Mouse (Mus musculus) heart, embryonic 13.5 days (tissue): ENCODE data around the gene Sp8. TPM values are rescaled to one million over a fixed set of nuclear protein-coding genes. Genes with fewer than 3 reads are reported as not detected.
A peak's percentile ranks its signal among the peaks of the same experiment; 100 is the strongest.

ENCODE experiments used
- ATAC-seq: fragments of 200-750 bp; cut with Nextera tagmentation; 2 replicates; pipeline ENCODE4 v1.8.0; 2017; ENCODE audit warnings: moderate TSS enrichment; ENCODE audit not compliant: insufficient number of reproducible peaks, low FRiP score, low TSS enrichment; ENCODE audit errors: extremely low read depth
- H3K27ac ChIP-seq: fragments of 300-500 bp; sonication (generic); replicated peaks from 2 replicates; pipeline ENCODE4 v1.5.1; 2015; ENCODE audit warnings: moderate library complexity, mild to moderate bottlenecking, inconsistent platforms
- H3K27me3 ChIP-seq: fragments of 300-500 bp; sonication (generic); replicated peaks from 2 replicates; pipeline ENCODE4 v1.6.1; 2015; ENCODE audit warnings: mild to moderate bottlenecking, inconsistent platforms
- H3K36me3 ChIP-seq: fragments of 300-500 bp; sonication (generic); 2 replicates; pipeline ENCODE4 v1.6.1; 2015; ENCODE audit warnings: mild to moderate bottlenecking, inconsistent platforms
- H3K4me1 ChIP-seq: fragments of 300-500 bp; sonication (generic); 2 replicates; pipeline ENCODE4 v1.6.1; 2015; ENCODE audit warnings: inconsistent platforms
- H3K4me2 ChIP-seq: fragments of 300-500 bp; sonication (generic); 2 replicates; pipeline ENCODE4 v1.6.1; 2015; ENCODE audit warnings: inconsistent platforms, mild to moderate bottlenecking, moderate library complexity
- H3K4me3 ChIP-seq: fragments of 300-500 bp; sonication (generic); 2 replicates; pipeline ENCODE4 v1.5.1; 2015; ENCODE audit warnings: moderate library complexity, mild to moderate bottlenecking, inconsistent platforms
- H3K9ac ChIP-seq: fragments of 300-500 bp; sonication (generic); 2 replicates; pipeline ENCODE4 v1.6.1; 2015; ENCODE audit warnings: inconsistent platforms, mild to moderate bottlenecking, moderate library complexity
- H3K9me3 ChIP-seq: fragments of 300-500 bp; sonication (generic); 2 replicates; pipeline ENCODE4 v1.6.1; 2016; ENCODE audit warnings: inconsistent platforms
- whole genome bisulfite sequencing: fragments of 180-500 bp; shearing (Covaris S2); methylation state at CpG from one replicate; pipeline ENCODE4 v1.1.7; 2015; ENCODE audit warnings: mixed read lengths; 5-methylcytosine and 5-hydroxymethylcytosine counted together
- polyA plus RNA-seq: library from polyadenylated mRNA; unstranded; fragments of >200 nt; fragmentation: Nextera tagmentation; extraction: Ambion mirVana; gene quantifications from 2 replicates; pipeline ENCODE4 v1.2.1, GENCODE M21; 2015

Sp8 gene
- 0.03 TPM in 1 of 2 replicates, not detected in the other for polyA plus RNA-seq

GRCm38 (mm10) chr12:118846221-118846620 lies at the start of gene Sp8:
Gene Sp8, plus strand, starts transcription at chr12:118846329.
- peaks cover 36% of the 10 kb centered on the region for H3K4me1 ChIP-seq
- H3K9me3 ChIP-seq: no peaks in the 10 kb centered on the region
- H3K27ac ChIP-seq: no peak within 1 kb of the TSS
- H3K4me2 ChIP-seq: peak within 1 kb of the TSS; percentile 89
- WGBS: under 1% methylated on average over 6 of the region's 6 CpGs
- no peak for ATAC-seq
- peak within 1 kb of the TSS; percentile 60 for H3K4me3 ChIP-seq
- no peaks in the 10 kb centered on the region for H3K36me3 ChIP-seq
- peak within 1 kb of the TSS; percentile 69 for H3K9ac ChIP-seq
- H3K27me3 ChIP-seq: peaks cover 96% of the 10 kb centered on the region

GRCm38 (mm10) chr12:118811328-118811961 lies 34.7 kb upstream of the Sp8 start:
- Histone ChIP-seq H3K9me3 (no peaks in the 10 kb centered on the region), H3K27ac (no peak overlapping the region), H3K4me2 (peak overlapping the region; percentile 60), H3K36me3 (no peaks in the 10 kb centered on the region), H3K4me1 (0 out of 2 replicates have a peak, but pooled peaks cover 3% of the 10 kb centered on the region), H3K27me3 (peaks cover 4% of the 10 kb centered on the region), H3K4me3 (peak overlapping the region; percentile 23; the same call in 1 of the 2 replicates), H3K9ac (no peak overlapping the region)
- no peak for ATAC-seq
- 2% methylated on average over 17 of the region's 17 CpGs for WGBS

GRCm38 (mm10) chr12:118814561-118814960 lies 31.6 kb upstream of the Sp8 start:
- no peak for ATAC-seq
- Histone ChIP-seq H3K9ac (no peak overlapping the region), H3K9me3 (no peaks in the 10 kb centered on the region)

GRCm38 (mm10) chr12:118816156-118816555 lies 30.0 kb upstream of the Sp8 start:
- peaks cover 4% of the 10 kb centered on the region for H3K27me3 ChIP-seq
- no peak overlapping the region for H3K4me3 ChIP-seq
- H3K27ac ChIP-seq: no peak overlapping the region
- no peaks in the 10 kb centered on the region for H3K9me3 ChIP-seq
- H3K4me2 ChIP-seq: no peak overlapping the region
- no peak for ATAC-seq
- 0 out of 2 replicates have a peak, but pooled peaks cover 3% of the 10 kb centered on the region for H3K4me1 ChIP-seq
- no peaks in the 10 kb centered on the region for H3K36me3 ChIP-seq
- H3K9ac ChIP-seq: no peak overlapping the region

More at GRCm38 (mm10) chr12:118814561-118814960, 31.6 kb upstream of the Sp8 start:
- H3K27ac ChIP-seq: no peak overlapping the region
- 0 out of 2 replicates have a peak, but pooled peaks cover 3% of the 10 kb centered on the region for H3K4me1 ChIP-seq
- no peak overlapping the region for H3K4me3 ChIP-seq
- no peaks in the 10 kb centered on the region for H3K36me3 ChIP-seq
- peaks cover 4% of the 10 kb centered on the region for H3K27me3 ChIP-seq
- no peak overlapping the region for H3K4me2 ChIP-seq
- 57% methylated on average over 3 of the region's 3 CpGs for WGBS

GRCm38 (mm10) chr12:118829881-118830280 lies 16.2 kb upstream of the Sp8 start:
- H3K36me3 ChIP-seq: no peaks in the 10 kb centered on the region
- no peak for ATAC-seq
- H3K27ac ChIP-seq: no peak overlapping the region
- no peak overlapping the region for H3K4me2 ChIP-seq
- H3K9me3 ChIP-seq: no peaks in the 10 kb centered on the region
- H3K27me3 ChIP-seq: peaks cover 2% of the 10 kb centered on the region; the same call in 1 of the 2 replicates
- H3K4me3 ChIP-seq: no peak overlapping the region
- no peak overlapping the region for H3K9ac ChIP-seq
- H3K4me1 ChIP-seq: no peaks in the 10 kb centered on the region
- WGBS: 72% methylated on average over 6 of the region's 6 CpGs

GRCm38 (mm10) chr12:118836411-118837341 lies 9.5 kb upstream of the Sp8 start:
- Histone ChIP-seq H3K36me3 (no peaks in the 10 kb centered on the region), H3K27me3 (peaks cover 67% of the 10 kb centered on the region), H3K4me1 (peaks cover 11% of the 10 kb centered on the region), H3K9me3 (no peaks in the 10 kb centered on the region), H3K27ac (no peak overlapping the region), H3K4me2 (peak overlapping the region; percentile 92), H3K9ac (peak overlapping the region; percentile 70), H3K4me3 (peak overlapping the region; percentile 59)
- under 1% methylated on average over 72 of the region's 72 CpGs for WGBS
- ATAC-seq: peak; percentile 71

GRCm38 (mm10) chr12:118837361-118837760 lies 8.8 kb upstream of the Sp8 start:
- ATAC-seq: no peak
- H3K27ac ChIP-seq: no peak overlapping the region
- H3K4me1 ChIP-seq: peaks cover 11% of the 10 kb centered on the region
- H3K9ac ChIP-seq: no peak overlapping the region
- H3K27me3 ChIP-seq: peaks cover 72% of the 10 kb centered on the region
- H3K36me3 ChIP-seq: no peaks in the 10 kb centered on the region
- no peaks in the 10 kb centered on the region for H3K9me3 ChIP-seq
- peak overlapping the region; percentile 92 for H3K4me2 ChIP-seq
- WGBS: 3% methylated on average over 11 of the region's 11 CpGs
- peak overlapping the region; percentile 59 for H3K4me3 ChIP-seq

GRCm38 (mm10) chr12:118838260-118838659 lies 7.9 kb upstream of the Sp8 start:
- no peaks in the 10 kb centered on the region for H3K36me3 ChIP-seq
- 3% methylated on average over 2 of the region's 2 CpGs for WGBS
- no peak overlapping the region for H3K4me2 ChIP-seq
- H3K9ac ChIP-seq: no peak overlapping the region
- no peak overlapping the region for H3K4me3 ChIP-seq
- peaks cover 16% of the 10 kb centered on the region for H3K4me1 ChIP-seq
- no peak overlapping the region for H3K27ac ChIP-seq
- ATAC-seq: no peak
- H3K9me3 ChIP-seq: no peaks in the 10 kb centered on the region
- peaks cover 81% of the 10 kb centered on the region for H3K27me3 ChIP-seq

GRCm38 (mm10) chr12:118839398-118839797 lies 6.7 kb upstream of the Sp8 start:
- H3K4me3 ChIP-seq: no peak overlapping the region
- 9% methylated on average over 5 of the region's 5 CpGs for WGBS
- no peaks in the 10 kb centered on the region for H3K9me3 ChIP-seq
- no peak for ATAC-seq
- no peak overlapping the region for H3K9ac ChIP-seq
- H3K27ac ChIP-seq: no peak overlapping the region
- peaks cover 16% of the 10 kb centered on the region for H3K4me1 ChIP-seq
- H3K27me3 ChIP-seq: peaks cover 93% of the 10 kb centered on the region
- H3K4me2 ChIP-seq: no peak overlapping the region
- no peaks in the 10 kb centered on the region for H3K36me3 ChIP-seq

- Histone ChIP-seq H3K4me3 (no peak overlapping the region), H3K4me2 (no peak overlapping the region), H3K27me3 (peaks cover 95% of the 10 kb centered on the region), H3K9me3 (no peaks in the 10 kb centered on the region), H3K9ac (no peak overlapping the region), H3K36me3 (no peaks in the 10 kb centered on the region), H3K4me1 (peaks cover 16% of the 10 kb centered on the region), H3K27ac (no peak overlapping the region)
- no peak for ATAC-seq
- 1% methylated on average over 15 of the region's 15 CpGs for WGBS
Observed at GRCm38 (mm10) chr12:118840301-118840700, 5.8 kb upstream of the Sp8 start.

GRCm38 (mm10) chr12:118840861-118841260 lies 5.3 kb upstream of the Sp8 start:
- peaks cover 99% of the 10 kb centered on the region for H3K27me3 ChIP-seq
- H3K9me3 ChIP-seq: no peaks in the 10 kb centered on the region
- no peaks in the 10 kb centered on the region for H3K36me3 ChIP-seq
- ATAC-seq: no peak
- H3K4me1 ChIP-seq: peaks cover 16% of the 10 kb centered on the region
- no peak overlapping the region for H3K27ac ChIP-seq
- no peak overlapping the region for H3K4me2 ChIP-seq
- H3K9ac ChIP-seq: no peak overlapping the region
- WGBS: 0% methylated on average over 12 of the region's 12 CpGs
- H3K4me3 ChIP-seq: no peak overlapping the region
